Mouse (Mus musculus) lung, postnatal 0 days (tissue): Measurements from ENCODE around the gene Pparg.

Experiments used
- CTCF ChIP-seq: IDR thresholded peaks from 2 replicates; pipeline ENCODE4 v1.5.1; 2016; ENCODE audit warnings: antibody characterized with exemption, mild to moderate bottlenecking
- EP300 ChIP-seq: IDR thresholded peaks from 2 replicates; pipeline ENCODE4 v1.6.1; 2016; ENCODE audit warnings: antibody characterized with exemption, mild to moderate bottlenecking, control low read depth

DNA sequence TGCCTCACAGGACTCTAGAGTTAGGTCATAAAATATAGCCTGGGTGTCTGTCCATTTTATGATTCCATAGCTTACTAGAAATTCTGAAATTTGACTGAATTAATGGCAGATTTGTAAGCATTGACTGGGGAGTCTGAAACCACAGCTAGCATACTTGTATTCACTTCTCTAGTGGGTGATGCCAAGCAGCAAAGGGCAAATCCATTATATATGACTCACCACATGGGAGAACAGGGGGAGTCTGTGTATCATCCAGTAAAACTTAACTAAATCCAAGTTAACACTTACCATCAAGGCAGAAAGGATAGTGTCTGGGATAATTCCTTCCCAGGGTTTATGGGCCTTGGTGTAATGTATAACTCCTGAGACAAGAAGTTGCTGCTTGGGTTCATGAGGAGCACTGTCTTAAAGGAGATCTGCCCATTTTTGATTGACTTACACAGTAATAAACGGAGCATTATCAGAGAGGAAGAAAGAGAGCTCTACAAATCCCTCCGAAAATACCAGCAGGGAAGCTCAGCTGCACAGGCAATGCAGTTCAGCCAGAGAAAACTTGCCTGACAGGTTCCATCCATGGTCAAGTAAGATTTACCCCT, 27.6 kb upstream of the Pparg start:
- TF ChIP-seq CTCF: no peak
- no peak for TF ChIP-seq EP300
